Mouse (Mus musculus) heart, embryonic 11.5 days (tissue): ENCODE data around the gene Lrrc27. TPM values are rescaled to one million over a fixed set of nuclear protein-coding genes. Genes with fewer than 3 reads are reported as not detected.

ENCODE experiments used
- ATAC-seq: fragments of 200-750 bp; cut with Nextera tagmentation; replicated peaks from 2 replicates; pipeline ENCODE4 v1.8.0; 2017; ENCODE audit warnings: moderate library complexity; ENCODE audit not compliant: insufficient number of reproducible peaks, low FRiP score, low TSS enrichment
- H3K27ac ChIP-seq: fragments of 300-500 bp; sonication (generic); 2 replicates; pipeline ENCODE4 v1.5.1; 2014; ENCODE audit warnings: mild to moderate bottlenecking, low read depth, low read length
- H3K27me3 ChIP-seq: fragments of 300-500 bp; sonication (generic); 2 replicates; pipeline ENCODE4 v1.6.1; 2014; ENCODE audit warnings: mild to moderate bottlenecking, low read length, mixed read lengths; ENCODE audit not compliant: control insufficient read depth, insufficient read depth
- H3K36me3 ChIP-seq: fragments of 300-500 bp; sonication (generic); 2 replicates; pipeline ENCODE4 v1.6.1; 2014; ENCODE audit warnings: mild to moderate bottlenecking, low read length, moderate library complexity, mixed read lengths; ENCODE audit not compliant: control insufficient read depth, insufficient read depth
- H3K4me1 ChIP-seq: fragments of 300-500 bp; sonication (generic); 2 replicates; pipeline ENCODE4 v1.6.1; 2014; ENCODE audit warnings: low read length; ENCODE audit not compliant: control insufficient read depth, insufficient read depth
- H3K4me2 ChIP-seq: fragments of 300-500 bp; sonication (generic); 2 replicates; pipeline ENCODE4 v1.6.1; 2014; ENCODE audit warnings: mild to moderate bottlenecking, moderate library complexity
- H3K4me3 ChIP-seq: fragments of 300-500 bp; sonication (generic); 2 replicates; pipeline ENCODE4 v1.5.1; 2014; ENCODE audit warnings: low read depth, low read length
- H3K9ac ChIP-seq: fragments of 300-500 bp; sonication (generic); 2 replicates; pipeline ENCODE4 v1.6.1; 2014; ENCODE audit warnings: mild to moderate bottlenecking, low read depth, low read length, moderate library complexity
- H3K9me3 ChIP-seq: fragments of 300-500 bp; sonication (generic); replicated peaks from 2 replicates; pipeline ENCODE4 v1.6.1; 2016; ENCODE audit warnings: low read length; ENCODE audit not compliant: control insufficient read depth
- WGBS: fragments of 180-500 bp; shearing (Covaris S2); extraction: QIAGEN DNeasy Blood & Tissue Kit; methylation state at CpG from one replicate; pipeline ENCODE4 v1.1.7; 2014; ENCODE audit not compliant: insufficient replicate concordance; 5-methylcytosine and 5-hydroxymethylcytosine counted together
- polyA plus RNA-seq: library from polyadenylated mRNA; unstranded; fragments of >200 nt; fragmentation: Nextera tagmentation; extraction: Ambion mirVana; gene quantifications from 2 replicates; pipeline ENCODE4 v1.2.1, GENCODE M21; 2014

Lrrc27 gene
- polyA plus RNA-seq, 1 experiment from 2014 or later: 4.9 TPM

GRCm38 (mm10) chr7:139251881-139252301 lies 39.1 kb downstream of the Lrrc27 start:
- WGBS: 55% methylated on average over 5 of the region's 5 CpGs
- Histone ChIP-seq H3K27me3 (no peaks in the 10 kb centered on the region), H3K9me3 (no peaks in the 10 kb centered on the region), H3K27ac (peak overlapping the region; percentile 74), H3K9ac (peak overlapping the region; percentile 40; the same call in 1 of the 2 replicates), H3K4me3 (no peak overlapping the region), H3K4me2 (no peak overlapping the region), H3K36me3 (peaks cover 5% of the 10 kb centered on the region; the same call in 1 of the 2 replicates), H3K4me1 (peaks cover 59% of the 10 kb centered on the region)
- 0 out of 2 replicates have a peak, but pooled peaks have one; percentile 33 for ATAC-seq

- Histone ChIP-seq H3K9me3 (no peaks in the 10 kb centered on the region), H3K4me2 (no peak overlapping the region), H3K27me3 (no peaks in the 10 kb centered on the region), H3K4me3 (no peak overlapping the region), H3K4me1 (peaks cover 55% of the 10 kb centered on the region), H3K9ac (no peak overlapping the region), H3K36me3 (peaks cover 5% of the 10 kb centered on the region; the same call in 1 of the 2 replicates), H3K27ac (no peak overlapping the region)
- no peak for ATAC-seq
- WGBS: 80% methylated on average over 7 of the region's 7 CpGs
Measured at GRCm38 (mm10) chr7:139252566-139252965, 39.8 kb downstream of the Lrrc27 start.

GRCm38 (mm10) chr7:139252986-139253385 lies 40.2 kb downstream of the Lrrc27 start:
- Histone ChIP-seq H3K4me1 (peaks cover 54% of the 10 kb centered on the region), H3K9me3 (no peaks in the 10 kb centered on the region), H3K9ac (peak overlapping the region; percentile 43; the same call in 1 of the 2 replicates), H3K36me3 (peaks cover 5% of the 10 kb centered on the region; the same call in 1 of the 2 replicates), H3K27ac (no peak overlapping the region; the same call in 1 of the 2 replicates), H3K4me3 (no peak overlapping the region), H3K4me2 (no peak overlapping the region), H3K27me3 (no peaks in the 10 kb centered on the region)
- ATAC-seq: no peak
- WGBS: 41% methylated on average over 9 of the region's 9 CpGs

- WGBS: 40% methylated on average over 3 of the region's 3 CpGs
- no peak for ATAC-seq
- H3K9me3 ChIP-seq: no peaks in the 10 kb centered on the region
- peaks cover 57% of the 10 kb centered on the region for H3K4me1 ChIP-seq
- H3K27ac ChIP-seq: no peak overlapping the region; the same call in 1 of the 2 replicates
- H3K36me3 ChIP-seq: peaks cover 5% of the 10 kb centered on the region; the same call in 1 of the 2 replicates
- H3K4me3 ChIP-seq: no peak overlapping the region
- 0 out of 2 replicates have a peak overlapping the region, but pooled peaks have one; percentile 43 for H3K9ac ChIP-seq
- no peak overlapping the region for H3K4me2 ChIP-seq
- no peaks in the 10 kb centered on the region for H3K27me3 ChIP-seq
Measured at GRCm38 (mm10) chr7:139253462-139253861, 40.7 kb downstream of the Lrrc27 start.

- Histone ChIP-seq H3K9ac (no peak overlapping the region), H3K9me3 (no peaks in the 10 kb centered on the region), H3K4me2 (no peak overlapping the region), H3K4me1 (peaks cover 56% of the 10 kb centered on the region), H3K36me3 (peaks cover 5% of the 10 kb centered on the region; the same call in 1 of the 2 replicates), H3K27me3 (no peaks in the 10 kb centered on the region), H3K4me3 (no peak overlapping the region), H3K27ac (no peak overlapping the region)
- 80% methylated on average over 5 of the region's 5 CpGs for WGBS
- no peak for ATAC-seq
Measured at GRCm38 (mm10) chr7:139254626-139255025, 41.8 kb downstream of the Lrrc27 start.

- Histone ChIP-seq H3K9ac (no peak overlapping the region), H3K27me3 (no peaks in the 10 kb centered on the region), H3K4me2 (no peak overlapping the region), H3K4me1 (peaks cover 23% of the 10 kb centered on the region), H3K36me3 (peaks cover 8% of the 10 kb centered on the region), H3K4me3 (no peak overlapping the region), H3K9me3 (no peaks in the 10 kb centered on the region), H3K27ac (no peak overlapping the region)
- ATAC-seq: no peak
- WGBS: 50% methylated on average over 10 of the region's 10 CpGs
Measured at GRCm38 (mm10) chr7:139257752-139258542, 45.2 kb downstream of the Lrrc27 start.

- H3K9ac ChIP-seq: peak overlapping the region; percentile 7; the same call in 1 of the 2 replicates
- no peaks in the 10 kb centered on the region for H3K9me3 ChIP-seq
- no peak overlapping the region for H3K4me3 ChIP-seq
- H3K4me2 ChIP-seq: no peak overlapping the region
- H3K27me3 ChIP-seq: no peaks in the 10 kb centered on the region
- ATAC-seq: no peak
- no peak overlapping the region for H3K27ac ChIP-seq
- WGBS: 45% methylated on average over 4 of the region's 4 CpGs
- H3K36me3 ChIP-seq: peaks cover 9% of the 10 kb centered on the region
- H3K4me1 ChIP-seq: peaks cover 40% of the 10 kb centered on the region
Measured at GRCm38 (mm10) chr7:139264337-139264736, 51.5 kb downstream of the Lrrc27 start.

- Histone ChIP-seq H3K9ac (no peak overlapping the region), H3K4me2 (no peak overlapping the region), H3K36me3 (peaks cover 9% of the 10 kb centered on the region), H3K4me3 (no peak overlapping the region), H3K4me1 (peaks cover 37% of the 10 kb centered on the region), H3K27ac (peak overlapping the region; percentile 29), H3K27me3 (no peaks in the 10 kb centered on the region), H3K9me3 (no peaks in the 10 kb centered on the region)
- 34% methylated on average over 6 of the region's 6 CpGs for WGBS
- ATAC-seq: no peak
Measured at GRCm38 (mm10) chr7:139265634-139266033, 52.8 kb downstream of the Lrrc27 start.
